Mouse (Mus musculus) liver, embryonic 14.5 days (tissue): ENCODE measurements at regions not wholly inside any gene's neighbourhood (a gene's known extent, or its start where the extent isn't known, plus 50 kb on each side); places are given as distances from the start of the nearest gene placed in this dataset.

Experiments
- CTCF ChIP-seq: IDR thresholded peaks from 2 replicates; pipeline ENCODE4 v1.5.1; 2016; ENCODE audit warnings: antibody characterized with exemption, low read depth, control low read depth
- EP300 ChIP-seq: IDR thresholded peaks from 2 replicates; pipeline ENCODE4 v1.6.1; 2016; ENCODE audit warnings: antibody characterized with exemption, low read depth

GRCm38 (mm10) chr4:9218380-9218779 is 979.5 kb upstream of the Car8 start:
- no peak for TF ChIP-seq CTCF
- no peak for TF ChIP-seq EP300
